Mouse (Mus musculus) midbrain, embryonic 13.5 days (tissue): ENCODE results near the gene Gm4141. TPM values are rescaled to one million over a fixed set of nuclear protein-coding genes. Genes with fewer than 3 reads are reported as not detected.
"Not testable (repeated sequence)": the region's sequence is repeated elsewhere in the genome, so short reads cannot be mapped to it uniquely, and the experiment has no call there.

Experiments
- ATAC-seq: fragments of 200-750 bp; cut with Nextera tagmentation; 2 replicates; pipeline ENCODE4 v1.8.0; 2017; ENCODE audit warnings: mild to moderate bottlenecking, moderate TSS enrichment, moderate library complexity
- H3K27ac ChIP-seq: fragments of 300-500 bp; sonication (generic); 2 replicates; pipeline ENCODE4 v1.5.1; 2015; ENCODE audit warnings: inconsistent platforms, mild to moderate bottlenecking, moderate library complexity
- H3K27me3 ChIP-seq: fragments of 300-500 bp; sonication (generic); 2 replicates; pipeline ENCODE4 v1.6.1; 2015; ENCODE audit warnings: mild to moderate bottlenecking, inconsistent platforms
- H3K36me3 ChIP-seq: fragments of 300-500 bp; sonication (generic); 2 replicates; pipeline ENCODE4 v1.6.1; 2015; ENCODE audit warnings: mild to moderate bottlenecking, inconsistent platforms
- H3K4me1 ChIP-seq: fragments of 300-500 bp; sonication (generic); replicated peaks from 2 replicates; pipeline ENCODE4 v1.6.1; 2015; ENCODE audit warnings: inconsistent platforms
- H3K4me2 ChIP-seq: fragments of 300-500 bp; sonication (generic); replicated peaks from 2 replicates; pipeline ENCODE4 v1.6.1; 2015; ENCODE audit warnings: moderate library complexity, mild to moderate bottlenecking, inconsistent platforms
- H3K4me3 ChIP-seq: fragments of 300-500 bp; sonication (generic); replicated peaks from 2 replicates; pipeline ENCODE4 v1.5.1; 2015; ENCODE audit warnings: mild to moderate bottlenecking, inconsistent platforms
- H3K9ac ChIP-seq: fragments of 300-500 bp; sonication (generic); replicated peaks from 2 replicates; pipeline ENCODE4 v1.6.1; 2015; ENCODE audit warnings: mild to moderate bottlenecking, inconsistent platforms
- H3K9me3 ChIP-seq: fragments of 300-500 bp; sonication (generic); 2 replicates; pipeline ENCODE4 v1.6.1; 2016; ENCODE audit warnings: mild to moderate bottlenecking, inconsistent platforms
- WGBS: fragments of 180-500 bp; shearing (Covaris S2); methylation state at CpG from one replicate; pipeline ENCODE4 v1.1.7; 2015; 5-methylcytosine and 5-hydroxymethylcytosine counted together
- polyA plus RNA-seq: library from polyadenylated mRNA; unstranded; fragments of >200 nt; fragmentation: Nextera tagmentation; extraction: Ambion mirVana; gene quantifications from 2 replicates; pipeline ENCODE4 v1.2.1, GENCODE M21; 2015

Gene Gm4141
- not detected in 2 replicates for polyA plus RNA-seq

DNA sequence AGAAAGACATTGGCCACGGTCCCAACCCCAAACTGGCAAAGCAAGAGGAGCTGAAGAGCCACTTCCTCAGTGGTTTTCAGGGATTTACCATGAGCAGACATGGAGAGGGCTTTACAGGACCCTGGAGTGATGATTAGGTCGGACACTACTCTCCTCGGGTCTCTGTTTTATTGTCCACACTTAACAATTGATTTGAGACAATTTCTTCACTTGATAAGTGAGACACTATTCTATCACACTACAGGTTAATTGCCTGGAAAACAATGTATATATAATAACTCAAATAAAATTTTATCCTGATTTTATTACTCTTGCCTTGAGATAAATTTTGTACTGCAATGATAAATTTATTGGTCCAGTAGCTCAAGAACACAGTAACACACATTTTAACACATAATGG is at the start of gene Gm4141:
TSS of gene Gm4141 (minus strand) at position 101 of the 400 bp plus-strand sequence.
- not testable (repeated sequence) for H3K4me1 ChIP-seq, H3K27me3 ChIP-seq, H3K9me3 ChIP-seq, H3K9ac ChIP-seq, H3K36me3 ChIP-seq, ATAC-seq, H3K27ac ChIP-seq, H3K4me3 ChIP-seq, H3K4me2 ChIP-seq
- no CpG with 5 or more reads among the region's 3 CpGs for WGBS

DNA sequence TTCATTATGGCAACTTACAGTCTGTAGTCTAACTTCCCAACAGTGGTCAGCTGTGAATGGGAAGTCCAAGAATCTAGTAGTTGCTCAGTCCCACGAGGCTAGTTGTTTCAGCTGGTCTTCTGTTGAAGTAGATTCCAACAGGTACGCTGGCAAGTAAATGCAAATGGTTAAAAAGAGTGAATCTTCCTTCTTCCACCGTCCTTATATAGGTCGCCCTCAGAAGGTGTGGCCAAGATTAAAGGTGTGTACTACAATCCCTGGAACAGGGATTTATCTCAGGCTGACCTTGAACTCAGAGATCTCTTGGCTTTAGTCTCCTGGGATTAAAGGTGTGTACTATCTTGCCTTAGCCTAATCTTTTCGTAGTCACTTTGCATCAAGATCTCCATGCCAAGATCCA is 22.9 kb upstream of the Gm4141 start, which contains the start of gene Gm4513:
TSS of gene Gm4513 (minus strand) at position 101 of the 400 bp plus-strand sequence.
- ATAC-seq, H3K4me2 ChIP-seq, H3K27ac ChIP-seq, H3K27me3 ChIP-seq, H3K9ac ChIP-seq, H3K4me1 ChIP-seq, H3K9me3 ChIP-seq, H3K36me3 ChIP-seq, H3K4me3 ChIP-seq: not testable (repeated sequence)
- 86% methylated on average over 3 of the region's 5 CpGs for WGBS

DNA sequence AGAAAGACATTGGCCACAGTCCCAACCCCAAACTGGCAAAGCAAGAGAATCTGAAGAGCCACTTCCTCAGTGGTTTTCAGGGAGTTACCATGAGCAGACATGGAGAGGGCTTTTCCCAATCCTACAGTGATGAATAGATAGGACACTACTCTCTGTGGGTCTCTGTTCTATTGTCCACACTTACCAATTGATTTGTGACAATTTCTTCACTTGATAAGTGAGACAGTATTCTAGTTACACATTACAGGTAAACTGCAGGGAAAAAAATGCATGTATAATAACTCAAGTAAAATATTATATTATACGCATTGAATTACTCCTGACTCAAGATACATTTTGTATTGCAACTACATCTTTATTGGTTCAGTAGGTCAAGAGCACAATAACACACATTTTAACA is 30.4 kb downstream of the Gm4141 start, which contains the start of gene Gm5726:
TSS of gene Gm5726 (minus strand) at position 101 of the 400 bp plus-strand sequence.
- not testable (repeated sequence) for H3K27me3 ChIP-seq, H3K4me1 ChIP-seq, H3K36me3 ChIP-seq, ATAC-seq, H3K4me2 ChIP-seq, H3K4me3 ChIP-seq, H3K9ac ChIP-seq, H3K9me3 ChIP-seq, H3K27ac ChIP-seq
- WGBS = no CpG with 5 or more reads among the region's 1 CpGs

DNA sequence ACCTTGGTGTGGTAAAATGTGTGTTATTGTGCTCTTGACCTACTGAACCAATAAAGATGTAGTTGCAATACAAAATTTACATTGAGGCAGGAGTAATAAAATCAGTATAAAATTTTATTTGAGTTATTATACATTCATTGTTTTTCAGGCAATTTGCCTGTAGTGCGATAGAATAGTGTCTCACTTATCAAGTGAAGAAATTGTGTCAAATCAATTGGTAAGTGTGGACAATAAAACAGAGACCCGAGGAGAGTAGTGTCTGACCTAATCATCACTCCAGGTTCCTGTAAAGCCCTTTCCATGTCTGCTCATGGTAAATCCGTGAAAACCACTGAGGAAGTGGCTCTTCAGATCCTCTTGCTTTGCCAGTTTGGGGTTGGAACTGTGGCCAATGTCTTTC is 42.5 kb downstream of the Gm4141 start, which contains the start of gene Vmn1r104:
TSS of gene Vmn1r104 (plus strand) at position 301 of the 400 bp plus-strand sequence.
- H3K4me2 ChIP-seq, H3K9me3 ChIP-seq, H3K36me3 ChIP-seq, H3K4me1 ChIP-seq, H3K9ac ChIP-seq, H3K4me3 ChIP-seq, H3K27ac ChIP-seq, ATAC-seq, H3K27me3 ChIP-seq: not testable (repeated sequence)
- no CpG with 5 or more reads among the region's 3 CpGs for WGBS

Other genes with a start within 250 kb of the Gm4141 start
- gene Gm4133, start 242.2 kb downstream of the Gm4141 start, polyA plus RNA-seq = not detected in 2 replicates
- not detected in 2 replicates for gene Gm5728, start 200.8 kb downstream of the Gm4141 start, polyA plus RNA-seq
- not detected in 2 replicates for gene Vmn1r100, start 158.3 kb downstream of the Gm4141 start, polyA plus RNA-seq
- gene Vmn1r101, start 133.6 kb downstream of the Gm4141 start, polyA plus RNA-seq = not detected in 2 replicates
- gene Gm10670, start 101.3 kb downstream of the Gm4141 start, polyA plus RNA-seq = not detected in 2 replicates
- gene Vmn1r103, start 65.7 kb downstream of the Gm4141 start, polyA plus RNA-seq = not detected in 2 replicates
- not detected in 2 replicates for gene Vmn1r104, start 42.4 kb downstream of the Gm4141 start, polyA plus RNA-seq
- not detected in 2 replicates for gene Gm5726, start 30.5 kb downstream of the Gm4141 start, polyA plus RNA-seq
- not detected in 2 replicates for gene Gm4513, start 22.8 kb upstream of the Gm4141 start, polyA plus RNA-seq
- not detected in 2 replicates for gene Vmn1r107, start 92.7 kb upstream of the Gm4141 start, polyA plus RNA-seq
- gene Vmn1r111, start 127.0 kb upstream of the Gm4141 start, polyA plus RNA-seq = not detected in 2 replicates
- gene Gm10668, start 154.4 kb upstream of the Gm4141 start, polyA plus RNA-seq = not detected in 2 replicates
- not detected in 2 replicates for gene Vmn1r112, start 194.9 kb upstream of the Gm4141 start, polyA plus RNA-seq
- not detected in 2 replicates for gene Vmn1r113, start 211.0 kb upstream of the Gm4141 start, polyA plus RNA-seq
- gene Vmn1r114, start 235.9 kb upstream of the Gm4141 start, polyA plus RNA-seq = not detected in 2 replicates